Mouse (Mus musculus) lung, adult 2 months (tissue): Measurements from ENCODE around the gene Prrt1.

Source experiments
- CTCF ChIP-seq: fragments of 200-500 bp; IDR thresholded peaks from 2 replicates; pipeline ENCODE4 v1.5.1; 2011; ENCODE audit warnings: mild to moderate bottlenecking, low read length, control low read depth; ENCODE audit not compliant: insufficient read depth
- POLR2A ChIP-seq: fragments of 200-500 bp; IDR thresholded peaks from 2 replicates; pipeline ENCODE4 v1.6.1; 2011; ENCODE audit warnings: low read depth, mild to moderate bottlenecking, control low read depth, low read length, borderline replicate concordance; ENCODE audit errors: extremely low read depth

DNA sequence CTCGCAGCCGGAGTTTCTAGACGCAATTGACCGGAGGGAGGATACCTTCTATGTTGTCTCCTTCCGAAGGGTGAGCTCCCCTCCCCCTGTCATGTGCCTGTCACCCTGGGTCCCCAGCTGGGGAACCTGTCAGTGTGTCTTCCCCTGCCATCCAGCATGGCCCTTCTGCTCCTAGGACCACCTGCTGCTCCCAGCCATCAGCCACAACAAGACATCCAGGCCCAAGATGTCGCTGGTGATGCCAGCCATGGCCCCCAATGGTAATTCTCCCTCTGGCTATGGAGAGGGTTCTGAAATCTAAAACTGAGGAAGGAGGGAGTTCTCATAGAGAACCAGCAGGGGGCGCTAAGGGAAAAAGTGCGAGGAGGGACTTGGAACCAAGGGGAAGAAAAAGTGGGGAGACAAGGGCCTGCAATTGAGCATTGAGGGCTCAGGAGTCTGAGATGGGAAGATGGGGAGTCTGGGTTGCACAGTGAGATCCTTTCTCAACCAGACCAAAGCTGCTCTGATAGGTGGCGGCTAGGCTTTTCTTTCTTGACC lies 24.5 kb downstream of the Prrt1 start:
- TF ChIP-seq CTCF, result peak; percentile 51
- no peak for TF ChIP-seq POLR2A
